Comparison of ENCODE assay signal across 9 mouse cellular contexts in the genomic region with DNA sequence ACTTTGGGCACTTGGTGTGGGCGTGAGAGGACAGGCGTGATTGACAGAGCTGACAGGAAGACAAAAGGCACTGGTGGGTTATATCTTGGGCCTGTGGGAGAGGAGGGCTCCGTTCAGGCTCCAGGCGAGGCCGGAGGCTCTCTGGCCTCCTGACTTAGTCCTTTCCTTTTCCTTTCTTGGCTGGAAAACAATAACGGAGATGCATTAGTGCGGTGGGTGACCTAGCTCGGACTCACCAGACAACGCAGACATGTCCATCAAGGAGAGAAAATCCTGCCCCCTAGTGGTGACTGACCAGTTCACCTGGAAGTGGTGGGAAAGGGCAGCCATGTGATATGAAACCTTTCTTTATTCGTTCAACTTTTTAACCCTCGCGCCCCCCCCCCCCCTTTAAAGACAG. TPM values are rescaled to one million over a fixed set of nuclear protein-coding genes. Genes with fewer than 3 reads are reported as not detected.
DNase-seq lines count a peak whose midpoint lies in the region; ATAC-seq and TF ChIP-seq lines count a peak whose summit lies in the region.
"Had no signal": no experiment of that assay in that cellular context is flagged by ENCODE, and none has a peak within 500 bp of the region (broad histone marks: within the 10 kb centered on the region; RNA-seq: fewer than 3 reads in every experiment).

No protein-coding gene starts in this region.

- H3K27me3 ChIP-seq in embryonic facial prominence, embryonic 12.5 days, result peaks cover 7% of the 10 kb centered on the region; the same call in 1 of the 2 replicates
- H3K27me3 ChIP-seq in hindbrain, embryonic 11.5 days (ENCODE audit: control insufficient read depth, insufficient read depth, low read length), result no peaks in the 10 kb centered on the region; the same call in 1 of the 2 replicates
- H3K27me3 ChIP-seq in limb, embryonic 14.5 days (ENCODE audit: control insufficient read depth, insufficient read depth, low read length), result no peaks in the 10 kb centered on the region
- H3K27me3 ChIP-seq in midbrain, embryonic 16.5 days (ENCODE audit: control insufficient read depth, insufficient read depth, low read depth, low read length), result peaks cover 1% of the 10 kb centered on the region; the same call in 1 of the 2 replicates
- H3K27me3 ChIP-seq: Patski had no signal

- peaks cover 35% of the 10 kb centered on the region for H3K4me1 ChIP-seq in embryonic facial prominence, embryonic 12.5 days
- H3K4me1 ChIP-seq in hindbrain, embryonic 11.5 days (replicated peaks; ENCODE audit: control insufficient read depth, insufficient read depth, low read length), result peaks cover 10% of the 10 kb centered on the region; the same call in 1 of the 2 replicates
- H3K4me1 ChIP-seq in limb, embryonic 14.5 days (ENCODE audit: control insufficient read depth, insufficient read depth, low read length), result peaks cover 22% of the 10 kb centered on the region
- H3K4me1 ChIP-seq in midbrain, embryonic 16.5 days (ENCODE audit: control insufficient read depth, insufficient read depth, low read length), result peaks cover 16% of the 10 kb centered on the region

- H3K27ac ChIP-seq in gastrocnemius, adult 2 months, result no peak overlapping the region
- peak overlapping the region; percentile 98 for H3K27ac ChIP-seq in embryonic facial prominence, embryonic 12.5 days
- H3K27ac ChIP-seq in hindbrain, embryonic 11.5 days (ENCODE audit: low read depth, low read length), result peak overlapping the region; percentile 58; the same call in 1 of the 2 replicates
- no peak overlapping the region for H3K27ac ChIP-seq in limb, embryonic 14.5 days (replicated peaks; ENCODE audit: low read depth, low read length)
- H3K27ac ChIP-seq in midbrain, embryonic 16.5 days (ENCODE audit: low read length), result no peak overlapping the region

- H3K4me2 ChIP-seq in embryonic facial prominence, embryonic 12.5 days (replicated peaks), result peak overlapping the region; percentile 85
- H3K4me2 ChIP-seq in hindbrain, embryonic 11.5 days (replicated peaks; ENCODE audit: low read depth, low read length), result peak overlapping the region; percentile 91
- H3K4me2 ChIP-seq in limb, embryonic 14.5 days (replicated peaks; ENCODE audit: low read depth, low read length, severe bottlenecking), result peak overlapping the region; percentile 81
- H3K4me2 ChIP-seq in midbrain, embryonic 16.5 days (ENCODE audit: low read length), result peak overlapping the region; percentile 75

- H3K4me3 ChIP-seq in gastrocnemius, adult 2 months, result peak overlapping the region; percentile 60
- peak overlapping the region; percentile 88 for H3K4me3 ChIP-seq in embryonic facial prominence, embryonic 12.5 days
- peak overlapping the region; percentile 88 for H3K4me3 ChIP-seq in hindbrain, embryonic 11.5 days (ENCODE audit: low read depth, low read length)
- H3K4me3 ChIP-seq in limb, embryonic 14.5 days (replicated peaks; ENCODE audit: low read length), result peak overlapping the region; percentile 73
- H3K4me3 ChIP-seq in midbrain, embryonic 16.5 days (ENCODE audit: low read depth, low read length), result peak overlapping the region; percentile 50

- TF ChIP-seq CTCF in gastrocnemius, adult 2 months (IDR thresholded peaks at IDR 0.05), result peak; percentile 76

- peak; percentile 71 for DNase-seq in gastrocnemius, adult 2 months
- DNase-seq in gastrocnemius, postnatal 36 days, result no peak
- peak; percentile 46 for DNase-seq in adipocyte (ENCODE audit: low spot score)
- peak; percentile 92 for DNase-seq in hindbrain, embryonic 11.5 days (ENCODE audit: low spot score)
- DNase-seq in limb, embryonic 14.5 days (ENCODE audit: low spot score), result peak; percentile 90
- no peak for DNase-seq in T-cell, adult 2 months (ENCODE audit: low spot score)

- 8% methylated on average over 12 of the region's 12 CpGs for WGBS in embryonic facial prominence, embryonic 12.5 days
- 9% methylated on average over 12 of the region's 12 CpGs for WGBS in hindbrain, embryonic 11.5 days
- 11% methylated on average over 12 of the region's 12 CpGs for WGBS in limb, embryonic 14.5 days
- WGBS in midbrain, embryonic 16.5 days, result 5% methylated on average over 12 of the region's 12 CpGs

- intact Hi-C loops in gastrocnemius, adult 2 months (cut with DNase I), result no loop called here
- intact Hi-C loops in gastrocnemius, postnatal 36 days (cut with DNase I), result loop anchor here (10.0 kb wide), 1 partner anchor 225 kb away; no protein-coding TSS in a partner anchor

- no peak for ATAC-seq in embryonic facial prominence, embryonic 12.5 days (ENCODE audit: insufficient number of reproducible peaks, insufficient read depth, low FRiP score, low TSS enrichment)
- ATAC-seq in hindbrain, embryonic 11.5 days (ENCODE audit: low FRiP score), result peak; percentile 8; the same call in 1 of the 2 replicates
- ATAC-seq in limb, embryonic 14.5 days (ENCODE audit: low FRiP score, low read depth), result 0 out of 2 replicates have a peak, but pooled peaks have one; percentile 20
- no peak for ATAC-seq in midbrain, embryonic 16.5 days
- ATAC-seq: Patski had no signal

- H3K9me3 ChIP-seq in embryonic facial prominence, embryonic 12.5 days, result no peaks in the 10 kb centered on the region
- H3K9me3 ChIP-seq in hindbrain, embryonic 11.5 days (ENCODE audit: control insufficient read depth, low read length), result no peaks in the 10 kb centered on the region
- H3K9me3 ChIP-seq in limb, embryonic 14.5 days (ENCODE audit: control insufficient read depth, low read length), result no peaks in the 10 kb centered on the region
- H3K9me3 ChIP-seq in midbrain, embryonic 16.5 days (replicated peaks; ENCODE audit: control insufficient read depth, low read length, poor library complexity, severe bottlenecking), result no peaks in the 10 kb centered on the region

- H3K9ac ChIP-seq in embryonic facial prominence, embryonic 12.5 days, result peak overlapping the region; percentile 97
- H3K9ac ChIP-seq in hindbrain, embryonic 11.5 days (ENCODE audit: low read depth, low read length), result peak overlapping the region; percentile 99
- peak overlapping the region; percentile 99; the same call in 1 of the 2 replicates for H3K9ac ChIP-seq in limb, embryonic 14.5 days (ENCODE audit: low read depth, low read length, severe bottlenecking)
- H3K9ac ChIP-seq in midbrain, embryonic 16.5 days (ENCODE audit: low read depth, low read length), result no peak overlapping the region

- H3K36me3 ChIP-seq in embryonic facial prominence, embryonic 12.5 days, result peaks cover 18% of the 10 kb centered on the region
- H3K36me3 ChIP-seq in hindbrain, embryonic 11.5 days (ENCODE audit: control insufficient read depth, insufficient read depth, low read length), result no peaks in the 10 kb centered on the region
- peaks cover 13% of the 10 kb centered on the region; the same call in 1 of the 2 replicates for H3K36me3 ChIP-seq in limb, embryonic 14.5 days (ENCODE audit: control insufficient read depth, insufficient read depth, low read length)
- no peaks in the 10 kb centered on the region for H3K36me3 ChIP-seq in midbrain, embryonic 16.5 days (ENCODE audit: control insufficient read depth, insufficient read depth, low read length)

- TF ChIP-seq POLR2A in limb, embryonic 14.5 days (IDR thresholded peaks at IDR 0.05; ENCODE audit: borderline replicate concordance, extremely low read depth, insufficient read depth, insufficient read length), result no peak

RNA-seq across cellular contexts. Expression of gene Mdk, which starts 2.2 kb away (rescaled TPM):
- under 1 TPM; 0.51 to 0.92 TPM for total RNA-seq in gastrocnemius, adult 2 months (2021)
- 1 to 10 TPM; 1.4 to 4.3 TPM for total RNA-seq in gastrocnemius, postnatal 36 days (2021)
- polyA plus RNA-seq in embryonic facial prominence, embryonic 12.5 days (2016; fragmentation: Nextera tagmentation; extraction: Ambion mirVana), result 1,900 and 1,964 TPM in 2 replicates
- polyA plus RNA-seq in hindbrain, embryonic 11.5 days (2014; fragmentation: Nextera tagmentation; extraction: Ambion mirVana), result 960 and 984 TPM in 2 replicates
- 1,140 and 1,381 TPM in 2 replicates for polyA plus RNA-seq in limb, embryonic 14.5 days (2012; rRNA removed)
- polyA plus RNA-seq in limb, embryonic 14.5 days (2014; fragmentation: Nextera tagmentation; extraction: Ambion mirVana), result 1,171 and 1,392 TPM in 2 replicates
- 98.8 and 113 TPM in 2 replicates for polyA plus RNA-seq in midbrain, embryonic 16.5 days (2015; fragmentation: Nextera tagmentation; extraction: Ambion mirVana)

RNA-seq across cellular contexts. Expression of gene Chrm4, which starts 2.9 kb away (rescaled TPM):
- not detected for total RNA-seq in gastrocnemius, adult 2 months (2021)
- total RNA-seq in gastrocnemius, postnatal 36 days (2021), result not detected
- 0.65 and 1.2 TPM in 2 replicates for polyA plus RNA-seq in embryonic facial prominence, embryonic 12.5 days (2016; fragmentation: Nextera tagmentation; extraction: Ambion mirVana)
- 0.20 and 0.42 TPM in 2 replicates for polyA plus RNA-seq in hindbrain, embryonic 11.5 days (2014; fragmentation: Nextera tagmentation; extraction: Ambion mirVana)
- 0.47 and 0.88 TPM in 2 replicates for polyA plus RNA-seq in limb, embryonic 14.5 days (2012; rRNA removed)
- 0.17 and 0.32 TPM in 2 replicates for polyA plus RNA-seq in limb, embryonic 14.5 days (2014; fragmentation: Nextera tagmentation; extraction: Ambion mirVana)
- 0.33 and 0.34 TPM in 2 replicates for polyA plus RNA-seq in midbrain, embryonic 16.5 days (2015; fragmentation: Nextera tagmentation; extraction: Ambion mirVana)
- polyA plus RNA-seq: Patski had no signal

RNA-seq across cellular contexts. Expression of gene Gm9821, which starts 15.6 kb away (rescaled TPM):
- not detected for total RNA-seq in gastrocnemius, adult 2 months (2021)
- not detected for total RNA-seq in gastrocnemius, postnatal 36 days (2021)
- polyA plus RNA-seq in embryonic facial prominence, embryonic 12.5 days (2016; fragmentation: Nextera tagmentation; extraction: Ambion mirVana), result 0.36 and 0.73 TPM in 2 replicates
- polyA plus RNA-seq in hindbrain, embryonic 11.5 days (2014; fragmentation: Nextera tagmentation; extraction: Ambion mirVana), result 0.27 and 0.37 TPM in 2 replicates
- 0.05 TPM in 1 of 2 replicates, not detected in the other for polyA plus RNA-seq in limb, embryonic 14.5 days (2012; rRNA removed)
- polyA plus RNA-seq in limb, embryonic 14.5 days (2014; fragmentation: Nextera tagmentation; extraction: Ambion mirVana), result 0.37 and 0.56 TPM in 2 replicates
- 0.11 TPM in 1 of 2 replicates, not detected in the other for polyA plus RNA-seq in midbrain, embryonic 16.5 days (2015; fragmentation: Nextera tagmentation; extraction: Ambion mirVana)

RNA-seq across cellular contexts. Expression of gene Dgkz, which starts 45.7 kb away (rescaled TPM):
- 10 to 100 TPM; 33.7 to 37.5 TPM for total RNA-seq in gastrocnemius, adult 2 months (2021)
- 10 to 100 TPM; 28.1 to 35.5 TPM for total RNA-seq in gastrocnemius, postnatal 36 days (2021)
- polyA plus RNA-seq in embryonic facial prominence, embryonic 12.5 days (2016; fragmentation: Nextera tagmentation; extraction: Ambion mirVana), result 39.1 and 40.8 TPM in 2 replicates
- polyA plus RNA-seq in hindbrain, embryonic 11.5 days (2014; fragmentation: Nextera tagmentation; extraction: Ambion mirVana), result 24.1 and 28.9 TPM in 2 replicates
- 97.1 and 109 TPM in 2 replicates for polyA plus RNA-seq in limb, embryonic 14.5 days (2012; rRNA removed)
- polyA plus RNA-seq in limb, embryonic 14.5 days (2014; fragmentation: Nextera tagmentation; extraction: Ambion mirVana), result 40.4 and 42.4 TPM in 2 replicates
- polyA plus RNA-seq in midbrain, embryonic 16.5 days (2015; fragmentation: Nextera tagmentation; extraction: Ambion mirVana), result 28.3 and 33.3 TPM in 2 replicates

Comparison
In these comparisons a context has a peak if more than half of its experiments do, and no peak if none do; other contexts are left out.
1. DNase-seq: peak in gastrocnemius, adult 2 months (single experiment), adipocyte (single experiment), hindbrain, embryonic 11.5 days (single experiment) and limb, embryonic 14.5 days (single experiment); none in gastrocnemius, postnatal 36 days (0 of 2) and T-cell, adult 2 months (single experiment).
2. H3K27ac ChIP-seq: peak in embryonic facial prominence, embryonic 12.5 days (single experiment) and hindbrain, embryonic 11.5 days (single experiment); none in gastrocnemius, adult 2 months (single experiment), limb, embryonic 14.5 days (single experiment) and midbrain, embryonic 16.5 days (single experiment).
3. ATAC-seq: peak in hindbrain, embryonic 11.5 days (single experiment) and limb, embryonic 14.5 days (single experiment); none in embryonic facial prominence, embryonic 12.5 days (single experiment) and midbrain, embryonic 16.5 days (single experiment).
4. Peak in every context shown above with its lines, with median percentiles within 50 percentile points of each other: H3K4me3 ChIP-seq and H3K4me2 ChIP-seq.